Mouse (Mus musculus) MEL (cell line): ENCODE results near the gene 4933416C03Rik. TPM values are rescaled to one million over a fixed set of nuclear protein-coding genes. Genes with fewer than 3 reads are reported as not detected.

Experiments used
- DNase-seq: peaks from one replicate; pipeline ENCODE4 v3.0.0; 2011; ENCODE audit warnings: low read depth, low spot score
- H3K27ac ChIP-seq: 2 replicates; pipeline ENCODE4 v1.5.1; 2012; ENCODE audit warnings: low read depth, mild to moderate bottlenecking, control low read depth, low read length, moderate library complexity; ENCODE audit not compliant: control insufficient read depth
- H3K27me3 ChIP-seq, 2 experiments: fragments of 150-350 bp in 1 of 2; sonication (generic) in 1 of 2; 2 replicates each; pipeline ENCODE4 v1.6.1; 2012; ENCODE audit warnings: low read length in 2 of 2, mild to moderate bottlenecking in 2 of 2, improper control_type of control experiment in 1 of 2, moderate library complexity in 1 of 2; ENCODE audit not compliant: insufficient read depth in 2 of 2, control insufficient read depth in 1 of 2
- H3K36me3 ChIP-seq, 2 experiments: 2 replicates each; pipeline ENCODE4 v1.6.1; 2012 to 2014; ENCODE audit warnings: low read length in 2 of 2, improper control_type of control experiment in 1 of 2, inconsistent platforms in 1 of 2, mild to moderate bottlenecking in 1 of 2; ENCODE audit not compliant: insufficient read depth in 2 of 2, control insufficient read depth in 1 of 2
- H3K4me1 ChIP-seq, 2 experiments: fragments of 150-350 bp in 1 of 2; sonication (generic) in 1 of 2; 2 replicates each; pipeline ENCODE4 v1.6.1; 2012; ENCODE audit warnings: low read length in 2 of 2, improper control_type of control experiment in 1 of 2, mild to moderate bottlenecking in 1 of 2; ENCODE audit not compliant: insufficient read depth in 2 of 2, control insufficient read depth in 1 of 2
- H3K4me3 ChIP-seq, 2 experiments: fragments of 150-350 bp in 1 of 2; sonication (generic) in 1 of 2; 2 replicates each; pipeline ENCODE4 v1.5.1; 2012; ENCODE audit warnings: low read depth in 2 of 2, low read length in 2 of 2, mild to moderate bottlenecking in 2 of 2, moderate library complexity in 2 of 2, control low read depth in 1 of 2, improper control_type of control experiment in 1 of 2; ENCODE audit not compliant: control insufficient read depth in 1 of 2, insufficient read depth in 1 of 2
- H3K79me2 ChIP-seq: 2 replicates; pipeline ENCODE4 v1.6.1; 2012; ENCODE audit warnings: mild to moderate bottlenecking, low read length, moderate library complexity; ENCODE audit not compliant: control insufficient read depth, poor library complexity, insufficient read depth
- H3K9ac ChIP-seq: 2 replicates; pipeline ENCODE4 v1.6.1; 2012; ENCODE audit warnings: low read depth, mild to moderate bottlenecking, control low read depth, low read length, moderate library complexity; ENCODE audit not compliant: control insufficient read depth, poor library complexity, severe bottlenecking
- H3K9me3 ChIP-seq: fragments of 150-350 bp; sonication (generic); replicated peaks from 2 replicates; pipeline ENCODE4 v1.6.1; 2012; ENCODE audit warnings: mild to moderate bottlenecking, low read length, improper control_type of control experiment, moderate library complexity; ENCODE audit not compliant: insufficient read depth
- CHD1 ChIP-seq: IDR thresholded peaks from 2 replicates; pipeline ENCODE4 v1.6.1; 2012; ENCODE audit warnings: low read depth, mild to moderate bottlenecking, inconsistent platforms, low read length, improper control_type of control experiment
- ELF1 ChIP-seq: IDR thresholded peaks from 2 replicates; pipeline ENCODE4 v1.6.1; 2014; ENCODE audit warnings: low read depth, mild to moderate bottlenecking, inconsistent platforms, low read length, improper control_type of control experiment, moderate library complexity
- EP300 ChIP-seq, 2 experiments: IDR thresholded peaks; 2 replicates each; pipeline ENCODE4 v1.6.1; 2011; ENCODE audit warnings: improper control_type of control experiment in 2 of 2, low read length in 2 of 2, low read depth in 1 of 2, mild to moderate bottlenecking in 1 of 2
- ETS1 ChIP-seq: IDR thresholded peaks from 2 replicates; pipeline ENCODE4 v1.6.1; 2012; ENCODE audit warnings: low read depth, mild to moderate bottlenecking, inconsistent platforms, low read length, improper control_type of control experiment, moderate library complexity
- GABPA ChIP-seq: IDR thresholded peaks from 2 replicates; pipeline ENCODE4 v1.6.1; 2012; ENCODE audit warnings: low read depth, mild to moderate bottlenecking, inconsistent platforms, low read length, improper control_type of control experiment, moderate library complexity
- JUND ChIP-seq: IDR thresholded peaks from 2 replicates; pipeline ENCODE4 v1.6.1; 2011; ENCODE audit warnings: low read depth, mild to moderate bottlenecking, improper control_type of control experiment, low read length
- MAX ChIP-seq: IDR thresholded peaks from 2 replicates; pipeline ENCODE4 v1.6.1; 2011; ENCODE audit warnings: low read length, improper control_type of control experiment
- MAZ ChIP-seq: IDR thresholded peaks from 2 replicates; pipeline ENCODE4 v1.6.1; 2012; ENCODE audit warnings: low read depth, mild to moderate bottlenecking, inconsistent platforms, low read length, improper control_type of control experiment
- MEF2A ChIP-seq: IDR thresholded peaks from 2 replicates; pipeline ENCODE4 v1.6.1; 2014; ENCODE audit warnings: low read depth, mild to moderate bottlenecking, inconsistent platforms, low read length, improper control_type of control experiment; ENCODE audit not compliant: poor library complexity, insufficient replicate concordance, severe bottlenecking; ENCODE audit errors: extremely low read depth
- MYB ChIP-seq: IDR thresholded peaks from 2 replicates; pipeline ENCODE4 v1.6.1; 2011; ENCODE audit warnings: mild to moderate bottlenecking, low read depth, low read length, improper control_type of control experiment
- POLR2A ChIP-seq, 2 experiments: IDR thresholded peaks; 2 replicates each; pipeline ENCODE4 v1.6.1; 2011 to 2012; ENCODE audit warnings: low read length in 2 of 2, mild to moderate bottlenecking in 2 of 2, control low read depth in 1 of 2, improper control_type of control experiment in 1 of 2, low read depth in 1 of 2, moderate library complexity in 1 of 2; ENCODE audit not compliant: control insufficient read depth in 1 of 2, insufficient read depth in 1 of 2, poor library complexity in 1 of 2
- POLR2AphosphoS2 ChIP-seq: IDR thresholded peaks from 2 replicates; pipeline ENCODE4 v1.6.1; 2011; ENCODE audit warnings: low read length, improper control_type of control experiment
- SIN3A ChIP-seq: IDR thresholded peaks from 2 replicates; pipeline ENCODE4 v1.6.1; 2012; ENCODE audit warnings: low read length, improper control_type of control experiment, inconsistent platforms
- SMC3 ChIP-seq: IDR thresholded peaks from 2 replicates; pipeline ENCODE4 v1.6.1; 2011; ENCODE audit warnings: low read depth, low read length, improper control_type of control experiment
- TAL1 ChIP-seq: IDR thresholded peaks from 2 replicates; pipeline ENCODE4 v1.6.1; 2012; ENCODE audit warnings: mild to moderate bottlenecking, inconsistent platforms, low read length, moderate library complexity, mixed read lengths
- UBTF ChIP-seq: IDR thresholded peaks from 2 replicates; pipeline ENCODE4 v1.6.1; 2012; ENCODE audit warnings: low read depth, mild to moderate bottlenecking, inconsistent platforms, low read length, improper control_type of control experiment, moderate library complexity, borderline replicate concordance; ENCODE audit not compliant: insufficient read depth
- USF2 ChIP-seq, 2 experiments: IDR thresholded peaks; 2 replicates each; pipeline ENCODE4 v1.6.1; 2011 to 2012; ENCODE audit warnings: improper control_type of control experiment in 2 of 2, low read length in 2 of 2, borderline replicate concordance in 1 of 2, inconsistent platforms in 1 of 2, low read depth in 1 of 2, mild to moderate bottlenecking in 1 of 2; ENCODE audit not compliant: insufficient read depth in 1 of 2
- ZNF384 ChIP-seq: IDR thresholded peaks from 2 replicates; pipeline ENCODE4 v1.6.1; 2012; ENCODE audit warnings: low read depth, mild to moderate bottlenecking, inconsistent platforms, low read length, improper control_type of control experiment
- polyA plus RNA-seq, 2 experiments: library from polyadenylated mRNA; stranded (reverse) in 1 of 2; unstranded in 1 of 2; fragments of >175 nt in 1 of 2; fragments of >200 nt in 1 of 2; gene quantifications; 2 replicates each; pipeline versions ENCODE4 v1.2.1 to v1.2.4; 2012; ENCODE audit warnings: low replicate concordance in 2 of 2, low read depth in 1 of 2; ENCODE audit not compliant: insufficient read length in 2 of 2, insufficient read depth in 1 of 2, missing spikeins in 1 of 2
- total RNA-seq: library from RNA; depleted of rRNA; stranded (reverse); fragments of 300-350 nt; gene quantifications from 2 replicates; pipeline ENCODE4 v1.2.3, GENCODE M21; 2012

The 4933416C03Rik gene
- total and polyA plus RNA-seq, 3 experiments, result not detected

DNA sequence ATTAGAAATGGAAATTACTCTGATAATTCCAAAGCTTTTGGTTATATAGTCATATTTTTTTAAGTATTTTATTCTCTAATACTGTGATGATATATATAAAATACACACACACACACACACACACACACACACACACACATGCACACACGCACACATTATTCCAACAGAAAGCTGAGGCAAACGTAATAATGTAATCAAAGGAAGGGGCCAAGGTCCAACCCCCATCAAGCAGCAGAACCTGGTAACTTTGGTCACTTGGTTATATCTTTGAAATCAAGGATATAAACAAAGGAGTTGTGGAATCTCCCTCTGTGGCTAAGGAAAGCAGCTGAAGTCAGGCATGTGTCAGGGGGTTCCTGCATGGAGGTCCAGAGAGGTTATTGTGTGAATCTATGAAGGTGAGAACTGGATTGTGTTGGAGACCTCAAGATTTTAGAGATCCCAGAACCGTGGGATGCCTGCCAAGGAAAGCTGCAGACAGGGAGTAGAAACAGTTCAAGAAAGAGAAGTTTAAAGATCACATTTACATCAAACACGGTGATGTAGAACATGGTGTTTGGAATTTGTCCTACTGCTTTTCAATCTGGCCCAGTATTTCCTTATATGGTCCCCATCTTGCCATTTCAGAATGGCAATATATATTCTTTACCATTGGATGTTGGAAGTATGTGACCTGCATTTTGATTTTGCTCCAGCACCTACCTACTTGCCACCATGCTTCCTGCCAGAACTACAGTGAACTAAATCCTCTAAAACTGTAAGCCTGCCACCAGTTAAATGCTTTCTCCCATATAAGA is 2.4 kb upstream of the 4933416C03Rik start:
- H3K36me3 ChIP-seq, result no peaks in the 10 kb centered on the region
- no peaks in the 10 kb centered on the region for H3K4me1 ChIP-seq
- no peaks in the 10 kb centered on the region for H3K27me3 ChIP-seq
- no peak for DNase-seq
- no peak overlapping the region for H3K9ac ChIP-seq
- TF ChIP-seq SMC3, result no peak
- TF ChIP-seq MAX, result no peak
- no peak for TF ChIP-seq TAL1
- TF ChIP-seq POLR2AphosphoS2, result no peak
- no peak for TF ChIP-seq EP300 (IDR thresholded peaks at IDR 0.05; ENCODE audit: low read depth in 1 of 2, low read length in 2 of 2)
- TF ChIP-seq JUND, result no peak
- no peak for TF ChIP-seq USF2 (IDR thresholded peaks at IDR 0.05; ENCODE audit: borderline replicate concordance in 1 of 2, insufficient read depth in 1 of 2, low read depth in 1 of 2, low read length in 2 of 2)
- no peak for TF ChIP-seq ETS1
- no peak for TF ChIP-seq SIN3A
- TF ChIP-seq MEF2A, result no peak
- TF ChIP-seq MAZ, result no peak
- no peak for TF ChIP-seq POLR2A (IDR thresholded peaks at IDR 0.05; ENCODE audit: control insufficient read depth in 1 of 2, insufficient read depth in 1 of 2, low read depth in 1 of 2, low read length in 2 of 2, poor library complexity in 1 of 2)
- TF ChIP-seq GABPA, result no peak
- no peak for TF ChIP-seq ELF1
- no peak for TF ChIP-seq ZNF384
- no peak for TF ChIP-seq MYB
- no peak for TF ChIP-seq CHD1
- H3K27ac ChIP-seq, result no peak overlapping the region
- H3K79me2 ChIP-seq, result no peaks in the 10 kb centered on the region
- H3K4me3 ChIP-seq, result no peak overlapping the region
- H3K9me3 ChIP-seq, result no peaks in the 10 kb centered on the region

DNA sequence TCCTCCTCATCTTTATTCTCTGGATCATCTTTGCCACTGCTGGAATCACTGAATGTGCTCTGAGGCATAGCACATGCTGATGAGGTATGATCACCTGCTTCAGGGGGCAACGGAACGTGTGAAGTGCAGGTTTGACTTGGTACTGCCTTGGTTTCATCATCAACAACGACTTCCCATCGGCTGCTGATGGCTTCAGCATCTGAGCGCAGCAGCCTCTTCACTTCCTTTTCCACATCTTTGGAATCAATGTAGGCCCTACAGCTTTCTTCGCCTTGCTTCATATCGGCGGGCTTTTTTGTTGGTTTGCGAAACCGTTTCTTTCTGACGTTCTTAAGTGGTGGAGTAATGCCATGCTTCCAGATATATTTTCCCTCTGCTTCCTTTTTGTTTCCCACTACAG is 849 bp downstream of the 4933416C03Rik start:
- no peaks in the 10 kb centered on the region for H3K27me3 ChIP-seq
- TF ChIP-seq UBTF, result no peak
- no peaks in the 10 kb centered on the region for H3K4me1 ChIP-seq
- no peak overlapping the region for H3K4me3 ChIP-seq
- no peaks in the 10 kb centered on the region for H3K9me3 ChIP-seq
- DNase-seq, result no peak
- no peak overlapping the region for H3K9ac ChIP-seq
- no peaks in the 10 kb centered on the region for H3K36me3 ChIP-seq
- H3K27ac ChIP-seq, result no peak overlapping the region
- H3K79me2 ChIP-seq, result no peaks in the 10 kb centered on the region
